12 mouse cellular contexts compared by ENCODE assay signal in genomic region chr10:9239956-9240355, GRCm38 (mm10).
DNase-seq lines count a peak whose midpoint lies in the region; ATAC-seq and TF ChIP-seq lines count a peak whose summit lies in the region.
"Had no signal": no experiment of that assay in that cellular context is flagged by ENCODE, and none has a peak within 500 bp of the region (broad histone marks: within the 10 kb centered on the region; RNA-seq: fewer than 3 reads in every experiment).

No protein-coding gene starts in this region.

- no peak overlapping the region for H3K4me2 ChIP-seq in hindbrain, postnatal 0 days (ENCODE audit: low read depth, low read length)
- no peak overlapping the region for H3K4me2 ChIP-seq in hindbrain, embryonic 16.5 days (ENCODE audit: low read length)
- no peak overlapping the region for H3K4me2 ChIP-seq in lung, embryonic 14.5 days
- H3K4me2 ChIP-seq in midbrain, embryonic 11.5 days: no peak overlapping the region
- H3K4me2 ChIP-seq: limb, embryonic 13.5 days had no signal

- no peak overlapping the region for H3K9ac ChIP-seq in hindbrain, postnatal 0 days (replicated peaks; ENCODE audit: low read length)
- H3K9ac ChIP-seq in hindbrain, embryonic 16.5 days (ENCODE audit: low read depth, low read length): no peak overlapping the region
- no peak overlapping the region for H3K9ac ChIP-seq in lung, embryonic 14.5 days
- H3K9ac ChIP-seq in midbrain, embryonic 11.5 days (ENCODE audit: low read length): no peak overlapping the region
- H3K9ac ChIP-seq: limb, embryonic 13.5 days had no signal

- TF ChIP-seq CTCF in hindbrain, postnatal 0 days (IDR thresholded peaks at IDR 0.05; ENCODE audit: low read depth): no peak
- TF ChIP-seq CTCF in lung, embryonic 14.5 days (IDR thresholded peaks at IDR 0.05; ENCODE audit: low read depth): no peak

- H3K27ac ChIP-seq in hindbrain, postnatal 0 days: no peak overlapping the region
- no peak overlapping the region for H3K27ac ChIP-seq in hindbrain, embryonic 16.5 days (ENCODE audit: low read depth, low read length)
- H3K27ac ChIP-seq in lung, embryonic 14.5 days (ENCODE audit: low read depth): no peak overlapping the region
- H3K27ac ChIP-seq in midbrain, embryonic 11.5 days (ENCODE audit: low read depth, low read length): no peak overlapping the region
- H3K27ac ChIP-seq: limb, embryonic 13.5 days; midbrain, embryonic 10.5 days had no signal

- no peaks in the 10 kb centered on the region for H3K4me1 ChIP-seq in hindbrain, postnatal 0 days (ENCODE audit: insufficient read depth, low read length)
- H3K4me1 ChIP-seq in hindbrain, embryonic 16.5 days (ENCODE audit: control insufficient read depth, insufficient read depth, low read depth, low read length): 0 out of 2 replicates have a peak, but pooled peaks cover 3% of the 10 kb centered on the region
- H3K4me1 ChIP-seq in lung, embryonic 14.5 days (ENCODE audit: insufficient read depth): no peaks in the 10 kb centered on the region; the same call in 1 of the 2 replicates
- H3K4me1 ChIP-seq in midbrain, embryonic 11.5 days (ENCODE audit: control insufficient read depth, insufficient read depth, low read length): 0 out of 2 replicates have a peak, but pooled peaks cover 2% of the 10 kb centered on the region
- H3K4me1 ChIP-seq: limb, embryonic 13.5 days had no signal

- peak; percentile 25 for DNase-seq in hindbrain, postnatal 0 days (ENCODE audit: low spot score)
- DNase-seq in NIH3T3 (ENCODE audit: low read depth): peak; percentile 69
- peak; percentile 40 for DNase-seq in fibroblast of lung, adult 2 months (ENCODE audit: low read depth)
- DNase-seq in lung, embryonic 14.5 days: peak; percentile 79
- DNase-seq in midbrain, embryonic 11.5 days (ENCODE audit: low spot score, missing footprints): no peak
- no peak for DNase-seq in ovary, postnatal 10 days (ENCODE audit: low spot score)
- DNase-seq in natural killer cell, adult 2 months (ENCODE audit: low spot score in 2 of 2): no peak
- DNase-seq: kidney, adult 8-10 months; spleen, adult 18-20 months had no signal

- H3K4me3 ChIP-seq in hindbrain, postnatal 0 days (ENCODE audit: low read length): no peak overlapping the region
- no peak overlapping the region for H3K4me3 ChIP-seq in hindbrain, embryonic 16.5 days (ENCODE audit: low read length)
- H3K4me3 ChIP-seq in lung, embryonic 14.5 days (ENCODE audit: low read depth, low read length): no peak overlapping the region
- no peak overlapping the region for H3K4me3 ChIP-seq in midbrain, embryonic 11.5 days (ENCODE audit: low read depth, low read length)
- H3K4me3 ChIP-seq: limb, embryonic 13.5 days; midbrain, embryonic 10.5 days had no signal

- no peaks in the 10 kb centered on the region for H3K9me3 ChIP-seq in hindbrain, postnatal 0 days (ENCODE audit: low read length)
- no peaks in the 10 kb centered on the region for H3K9me3 ChIP-seq in hindbrain, embryonic 16.5 days (ENCODE audit: control insufficient read depth, low read length)
- H3K9me3 ChIP-seq in lung, embryonic 14.5 days (ENCODE audit: low read depth, low read length): no peaks in the 10 kb centered on the region
- no peaks in the 10 kb centered on the region for H3K9me3 ChIP-seq in midbrain, embryonic 11.5 days (ENCODE audit: control insufficient read depth, low read length)
- H3K9me3 ChIP-seq: limb, embryonic 13.5 days; midbrain, embryonic 10.5 days had no signal

- no peak for ATAC-seq in hindbrain, postnatal 0 days
- ATAC-seq in hindbrain, embryonic 16.5 days: no peak
- ATAC-seq in lung, embryonic 14.5 days (ENCODE audit: insufficient read depth): peak; percentile 63
- ATAC-seq in midbrain, embryonic 11.5 days (ENCODE audit: low FRiP score): no peak

- WGBS in hindbrain, postnatal 0 days: 47% methylated on average over 6 of the region's 6 CpGs
- 54% methylated on average over 6 of the region's 6 CpGs for WGBS in hindbrain, embryonic 16.5 days
- 16% methylated on average over 6 of the region's 6 CpGs for WGBS in lung, embryonic 14.5 days
- 81% methylated on average over 6 of the region's 6 CpGs for WGBS in midbrain, embryonic 11.5 days

- H3K27me3 ChIP-seq in hindbrain, postnatal 0 days (ENCODE audit: insufficient read depth, low read length): no peaks in the 10 kb centered on the region
- no peaks in the 10 kb centered on the region for H3K27me3 ChIP-seq in hindbrain, embryonic 16.5 days (replicated peaks; ENCODE audit: control insufficient read depth, insufficient read depth, low read length)
- no peaks in the 10 kb centered on the region for H3K27me3 ChIP-seq in lung, embryonic 14.5 days (ENCODE audit: insufficient read depth, low read length)
- H3K27me3 ChIP-seq in midbrain, embryonic 11.5 days (ENCODE audit: control insufficient read depth, insufficient read depth, low read length): no peaks in the 10 kb centered on the region
- H3K27me3 ChIP-seq: limb, embryonic 13.5 days had no signal

- H3K36me3 ChIP-seq in hindbrain, postnatal 0 days (ENCODE audit: insufficient read depth, low read length): no peaks in the 10 kb centered on the region
- no peaks in the 10 kb centered on the region for H3K36me3 ChIP-seq in hindbrain, embryonic 16.5 days (ENCODE audit: control insufficient read depth, insufficient read depth, low read length)
- H3K36me3 ChIP-seq in lung, embryonic 14.5 days (ENCODE audit: insufficient read depth): no peaks in the 10 kb centered on the region
- H3K36me3 ChIP-seq in midbrain, embryonic 11.5 days (ENCODE audit: control insufficient read depth, insufficient read depth, low read length): no peaks in the 10 kb centered on the region
- H3K36me3 ChIP-seq: limb, embryonic 13.5 days; midbrain, embryonic 10.5 days had no signal

Comparison
In these comparisons a context has a peak if more than half of its experiments do, and no peak if none do; other contexts are left out.
1. DNase-seq: peak in hindbrain, postnatal 0 days (single experiment), NIH3T3 (single experiment), fibroblast of lung, adult 2 months (single experiment) and lung, embryonic 14.5 days (single experiment); none in midbrain, embryonic 11.5 days (single experiment), ovary, postnatal 10 days (single experiment) and natural killer cell, adult 2 months (0 of 2).